ENCODE assay signal across 8 mouse cellular contexts in genomic region chr13:14649301-14649700, GRCm38 (mm10). TPM values are rescaled to one million over a fixed set of nuclear protein-coding genes. Genes with fewer than 3 reads are reported as not detected.
DNase-seq lines count a peak whose midpoint lies in the region; ATAC-seq and TF ChIP-seq lines count a peak whose summit lies in the region.

No protein-coding gene starts in this region.

- TF ChIP-seq EP300 in MEL (IDR thresholded peaks at IDR 0.05; ENCODE audit: low read depth in 1 of 2, low read length in 2 of 2), result no peak

- peak; percentile 73 for DNase-seq in kidney, postnatal 0 days (ENCODE audit: low spot score)
- DNase-seq in A20 (ENCODE audit: low read depth, low spot score), result peak; percentile 47
- DNase-seq in MEL (ENCODE audit: low read depth, low spot score), result peak; percentile 60
- peak; percentile 77 for DNase-seq in hindbrain, embryonic 14.5 days (ENCODE audit: low spot score)
- DNase-seq in telencephalon, adult 2 months (ENCODE audit: low read depth, low spot score), result peak; percentile 27
- DNase-seq in spleen, postnatal 4 days (ENCODE audit: low spot score in 2 of 2), result no peak
- DNase-seq in kidney, adult 11 months, result no peak

- H3K27ac ChIP-seq in kidney, postnatal 0 days, result no peak overlapping the region
- no peak overlapping the region for H3K27ac ChIP-seq in kidney, embryonic 14.5 days (ENCODE audit: low read depth, low read length)
- H3K27ac ChIP-seq in MEL (ENCODE audit: control insufficient read depth, low read depth, low read length), result no peak overlapping the region
- H3K27ac ChIP-seq in hindbrain, embryonic 14.5 days, result no peak overlapping the region

- ATAC-seq in kidney, postnatal 0 days (replicated peaks; ENCODE audit: low FRiP score, low read depth), result no peak
- no peak for ATAC-seq in kidney, embryonic 14.5 days (ENCODE audit: low FRiP score, low TSS enrichment)
- ATAC-seq in hindbrain, embryonic 14.5 days (ENCODE audit: low FRiP score), result peak; percentile 77; the same call in 1 of the 2 replicates

- no peaks in the 10 kb centered on the region for H3K27me3 ChIP-seq in kidney, postnatal 0 days (ENCODE audit: insufficient read depth, low read length)
- H3K27me3 ChIP-seq in kidney, embryonic 14.5 days (ENCODE audit: control insufficient read depth, insufficient read depth, low read length), result no peaks in the 10 kb centered on the region
- H3K27me3 ChIP-seq in MEL (ENCODE audit: control insufficient read depth in 1 of 2, insufficient read depth in 2 of 2, low read length in 2 of 2), result no peaks in the 10 kb centered on the region
- H3K27me3 ChIP-seq in hindbrain, embryonic 14.5 days (ENCODE audit: control insufficient read depth, insufficient read depth, low read length), result no peaks in the 10 kb centered on the region

- H3K36me3 ChIP-seq in kidney, postnatal 0 days (ENCODE audit: insufficient read depth, low read length), result no peaks in the 10 kb centered on the region
- no peaks in the 10 kb centered on the region for H3K36me3 ChIP-seq in kidney, embryonic 14.5 days (ENCODE audit: control insufficient read depth, insufficient read depth, low read length)
- no peaks in the 10 kb centered on the region for H3K36me3 ChIP-seq in MEL (ENCODE audit: control insufficient read depth in 1 of 2, insufficient read depth in 2 of 2, low read length in 2 of 2)
- H3K36me3 ChIP-seq in hindbrain, embryonic 14.5 days (replicated peaks; ENCODE audit: control insufficient read depth, insufficient read depth), result no peaks in the 10 kb centered on the region

- H3K9ac ChIP-seq in kidney, postnatal 0 days (ENCODE audit: low read depth, low read length), result no peak overlapping the region
- no peak overlapping the region for H3K9ac ChIP-seq in kidney, embryonic 14.5 days (ENCODE audit: low read depth, low read length)
- H3K9ac ChIP-seq in MEL (ENCODE audit: control insufficient read depth, low read depth, low read length, poor library complexity, severe bottlenecking), result no peak overlapping the region
- no peak overlapping the region for H3K9ac ChIP-seq in hindbrain, embryonic 14.5 days

- no peak overlapping the region for H3K4me3 ChIP-seq in kidney, postnatal 0 days (replicated peaks; ENCODE audit: low read depth, low read length)
- H3K4me3 ChIP-seq in kidney, embryonic 14.5 days (ENCODE audit: low read length), result no peak overlapping the region
- H3K4me3 ChIP-seq in MEL (ENCODE audit: control insufficient read depth in 1 of 2, insufficient read depth in 1 of 2, low read depth in 2 of 2, low read length in 2 of 2), result no peak overlapping the region
- no peak overlapping the region for H3K4me3 ChIP-seq in hindbrain, embryonic 14.5 days (replicated peaks; ENCODE audit: low read length)

- TF ChIP-seq CTCF in kidney, postnatal 0 days (IDR thresholded peaks at IDR 0.05; ENCODE audit: low read depth), result peak; percentile 70
- peak; percentile 15 to 64 (median 21); a peak in 3 of 6 replicates for TF ChIP-seq CTCF in MEL (IDR thresholded peaks at IDR 0.05 in 2 of 3, conservative IDR thresholded peaks at IDR 0.05 in 1 of 3; ENCODE audit: control insufficient read depth in 1 of 3, insufficient read depth in 1 of 3, low read depth in 2 of 3, low read length in 3 of 3, poor library complexity in 1 of 3, severe bottlenecking in 1 of 3)

- H3K4me1 ChIP-seq in kidney, postnatal 0 days (replicated peaks; ENCODE audit: insufficient read depth, low read length), result no peaks in the 10 kb centered on the region
- no peaks in the 10 kb centered on the region for H3K4me1 ChIP-seq in kidney, embryonic 14.5 days (ENCODE audit: control insufficient read depth, insufficient read depth, low read length)
- no peaks in the 10 kb centered on the region for H3K4me1 ChIP-seq in MEL (ENCODE audit: control insufficient read depth in 1 of 2, insufficient read depth in 2 of 2, low read length in 2 of 2)
- H3K4me1 ChIP-seq in hindbrain, embryonic 14.5 days (replicated peaks; ENCODE audit: control insufficient read depth, insufficient read depth, low read length), result no peaks in the 10 kb centered on the region

- no peaks in the 10 kb centered on the region for H3K9me3 ChIP-seq in kidney, postnatal 0 days (replicated peaks; ENCODE audit: low read length)
- H3K9me3 ChIP-seq in kidney, embryonic 14.5 days (ENCODE audit: control insufficient read depth, low read length), result no peaks in the 10 kb centered on the region
- no peaks in the 10 kb centered on the region for H3K9me3 ChIP-seq in MEL (replicated peaks; ENCODE audit: insufficient read depth, low read length)
- H3K9me3 ChIP-seq in hindbrain, embryonic 14.5 days (ENCODE audit: control insufficient read depth, low read length), result peaks cover 4% of the 10 kb centered on the region; the same call in 1 of the 2 replicates

- no peaks in the 10 kb centered on the region for H3K79me2 ChIP-seq in MEL (ENCODE audit: control insufficient read depth, insufficient read depth, low read length, poor library complexity)

- 17% methylated on average over 1 of the region's 1 CpGs for WGBS in kidney, postnatal 0 days
- WGBS in kidney, embryonic 14.5 days, result 13% methylated on average over 1 of the region's 1 CpGs
- WGBS in hindbrain, embryonic 14.5 days, result 40% methylated on average over 1 of the region's 1 CpGs

- TF ChIP-seq POLR2A in MEL (IDR thresholded peaks at IDR 0.05; ENCODE audit: control insufficient read depth in 1 of 2, insufficient read depth in 1 of 2, low read depth in 1 of 2, low read length in 2 of 2, poor library complexity in 1 of 2), result no peak

- TF ChIP-seq RAD21 in MEL (IDR thresholded peaks at IDR 0.05; ENCODE audit: low read depth, low read length), result peak; percentile 81

- no peak overlapping the region for H3K4me2 ChIP-seq in kidney, postnatal 0 days (ENCODE audit: low read length)
- no peak overlapping the region for H3K4me2 ChIP-seq in kidney, embryonic 14.5 days (replicated peaks; ENCODE audit: low read depth, low read length)
- no peak overlapping the region for H3K4me2 ChIP-seq in hindbrain, embryonic 14.5 days (replicated peaks)

TF ChIP-seq in MEL, 35 proteins besides CTCF, POLR2A, EP300 and RAD21:
- TF ChIP-seq SMC3 (IDR thresholded peaks at IDR 0.05; ENCODE audit: low read depth, low read length) (peak; percentile 62), ZC3H11A (IDR thresholded peaks at IDR 0.05; ENCODE audit: low read depth, low read length) (peak; percentile 45), NELFE (IDR thresholded peaks at IDR 0.05; ENCODE audit: low read depth, low read length) (no peak), TAL1 (IDR thresholded peaks at IDR 0.05; ENCODE audit: low read length) (no peak), ZNF384 (IDR thresholded peaks at IDR 0.05; ENCODE audit: low read depth, low read length) (peak; percentile 95)

RNA-seq across cellular contexts. Expression of gene AW209491, which starts 19.3 kb away (rescaled TPM):
- polyA plus RNA-seq in kidney, postnatal 0 days (2015; fragmentation: Nextera tagmentation; extraction: Ambion mirVana), result 20.9 and 23.6 TPM in 2 replicates
- 25.0 and 27.9 TPM in 2 replicates for polyA plus RNA-seq in kidney, embryonic 14.5 days (2014; fragmentation: Nextera tagmentation; extraction: Ambion mirVana)
- total RNA-seq in MEL (2012; rRNA removed), result 14.7 and 15.9 TPM in 2 replicates
- 10 to 100 TPM in 1 of 2 experiments, not detected in 1; 17.4 TPM for polyA plus RNA-seq in MEL (2012; ENCODE audit: insufficient read depth in 1 of 2, insufficient read length in 2 of 2, low read depth in 1 of 2, low replicate concordance in 2 of 2, missing spikeins in 1 of 2)
- polyA plus RNA-seq in hindbrain, embryonic 14.5 days (2014; fragmentation: Nextera tagmentation; extraction: Ambion mirVana), result 40.9 and 42.2 TPM in 2 replicates

RNA-seq across cellular contexts. Expression of gene Psma2, which starts 36.3 kb away (rescaled TPM):
- 197 and 208 TPM in 2 replicates for polyA plus RNA-seq in kidney, postnatal 0 days (2015; fragmentation: Nextera tagmentation; extraction: Ambion mirVana)
- polyA plus RNA-seq in kidney, embryonic 14.5 days (2014; fragmentation: Nextera tagmentation; extraction: Ambion mirVana), result 215 and 260 TPM in 2 replicates
- total RNA-seq in MEL (2012; rRNA removed), result 139 and 156 TPM in 2 replicates
- polyA plus RNA-seq in MEL (2012; ENCODE audit: insufficient read depth in 1 of 2, insufficient read length in 2 of 2, low read depth in 1 of 2, low replicate concordance in 2 of 2, missing spikeins in 1 of 2), result 100 to 1,000 TPM in 1 of 2 experiments, not detected in 1; 174 TPM
- polyA plus RNA-seq in hindbrain, embryonic 14.5 days (2014; fragmentation: Nextera tagmentation; extraction: Ambion mirVana), result 167 and 185 TPM in 2 replicates

RNA-seq across cellular contexts. Expression of gene Mrpl32, which starts 36.3 kb away (rescaled TPM):
- 151 and 152 TPM in 2 replicates for polyA plus RNA-seq in kidney, postnatal 0 days (2015; fragmentation: Nextera tagmentation; extraction: Ambion mirVana)
- polyA plus RNA-seq in kidney, embryonic 14.5 days (2014; fragmentation: Nextera tagmentation; extraction: Ambion mirVana), result 127 and 148 TPM in 2 replicates
- total RNA-seq in MEL (2012; rRNA removed), result 58.2 and 69.9 TPM in 2 replicates
- 10 to 100 TPM in 1 of 2 experiments, not detected in 1; 89.7 TPM for polyA plus RNA-seq in MEL (2012; ENCODE audit: insufficient read depth in 1 of 2, insufficient read length in 2 of 2, low read depth in 1 of 2, low replicate concordance in 2 of 2, missing spikeins in 1 of 2)
- polyA plus RNA-seq in hindbrain, embryonic 14.5 days (2014; fragmentation: Nextera tagmentation; extraction: Ambion mirVana), result 114 and 122 TPM in 2 replicates

Comparison
In these comparisons a context has a peak if more than half of its experiments do, and no peak if none do; other contexts are left out.
1. DNase-seq: peak in kidney, postnatal 0 days (single experiment), A20 (single experiment), MEL (single experiment), hindbrain, embryonic 14.5 days (single experiment) and telencephalon, adult 2 months (single experiment); none in spleen, postnatal 4 days (0 of 2) and kidney, adult 11 months (single experiment).